Mouse (Mus musculus) cortical plate, adult 2 months (tissue): ENCODE measurements around the gene Slc16a11.

Source experiments
- CTCF ChIP-seq: fragments of 200-500 bp; IDR thresholded peaks from 2 replicates; pipeline ENCODE4 v1.5.1; 2011; ENCODE audit warnings: mild to moderate bottlenecking, control low read depth, low read length; ENCODE audit not compliant: insufficient read depth; ENCODE audit errors: extremely low read depth
- POLR2A ChIP-seq: fragments of 200-500 bp; IDR thresholded peaks from 2 replicates; pipeline ENCODE4 v1.6.1; 2011; ENCODE audit warnings: mild to moderate bottlenecking, low read length, control low read depth; ENCODE audit not compliant: insufficient read depth; ENCODE audit errors: extremely low read depth

- peak; percentile 100 for TF ChIP-seq POLR2A
- no peak for TF ChIP-seq CTCF
These were observed 8.4 kb downstream of the Slc16a11 start, which contains the start of gene Slc16a13 for GRCm38 (mm10) chr11:70220731-70221602.
